Mouse (Mus musculus): Measurements from ENCODE around the gene Fgf13. TPM values are rescaled to one million over a fixed set of nuclear protein-coding genes. Genes with fewer than 3 reads are reported as not detected.

Gene Fgf13
- total RNA-seq, 2 experiments from 2014 or later: 46.3 TPM

DNA sequence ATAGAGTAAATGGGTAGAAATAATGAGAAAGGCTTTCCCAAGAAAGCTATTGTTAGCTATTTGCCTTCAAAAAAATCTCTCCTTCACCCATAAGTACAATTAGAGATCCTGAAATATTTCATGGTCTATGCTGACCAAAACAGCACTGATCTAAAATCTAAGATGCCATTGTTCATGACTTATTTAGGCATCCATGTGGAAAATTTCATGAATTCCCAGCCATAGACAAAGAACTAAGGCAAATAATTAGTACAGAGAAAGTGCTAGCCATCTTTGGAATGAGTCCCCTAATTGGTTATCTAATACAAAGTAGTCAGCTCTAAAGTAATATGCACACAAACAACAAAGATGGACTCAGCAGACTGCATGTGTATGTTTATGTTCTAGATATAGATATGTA, 366.7 kb downstream of the Fgf13 start:
- intact Hi-C loops (cut with DNase I): no loop called here
- no peak for DNase-seq

- DNase-seq: no peak
- intact Hi-C loops (cut with DNase I): loop anchor here (10.0 kb wide), 1 partner anchor 401 kb away; no protein-coding TSS in a partner anchor
Observed at GRCm38 (mm10) chrX:59194149-59194548, 373.7 kb downstream of the Fgf13 start.

GRCm38 (mm10) chrX:59186922-59187321, 380.9 kb downstream of the Fgf13 start:
- DNase-seq: no peak
- intact Hi-C loops (cut with DNase I): no loop called here

DNA sequence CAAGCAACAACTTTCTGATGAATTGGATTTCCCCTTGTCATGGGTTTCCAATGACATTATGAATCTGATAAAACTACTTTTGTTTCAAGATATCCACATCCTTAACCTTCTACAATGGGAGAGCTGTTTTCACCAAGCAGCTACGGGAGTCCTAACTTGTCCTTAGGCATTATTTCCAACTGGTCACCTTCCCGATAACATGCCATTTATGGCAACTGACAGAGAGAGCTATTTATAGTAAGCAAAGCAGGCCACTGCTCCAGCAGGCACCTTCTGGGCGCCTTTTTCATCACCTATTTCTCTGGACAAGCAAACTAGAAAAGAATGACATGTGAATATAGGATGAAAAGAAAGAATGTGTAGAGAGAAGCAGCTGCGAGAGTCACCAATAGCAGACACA, 385.5 kb downstream of the Fgf13 start:
- intact Hi-C loops (cut with DNase I): no loop called here
- DNase-seq: no peak

DNA sequence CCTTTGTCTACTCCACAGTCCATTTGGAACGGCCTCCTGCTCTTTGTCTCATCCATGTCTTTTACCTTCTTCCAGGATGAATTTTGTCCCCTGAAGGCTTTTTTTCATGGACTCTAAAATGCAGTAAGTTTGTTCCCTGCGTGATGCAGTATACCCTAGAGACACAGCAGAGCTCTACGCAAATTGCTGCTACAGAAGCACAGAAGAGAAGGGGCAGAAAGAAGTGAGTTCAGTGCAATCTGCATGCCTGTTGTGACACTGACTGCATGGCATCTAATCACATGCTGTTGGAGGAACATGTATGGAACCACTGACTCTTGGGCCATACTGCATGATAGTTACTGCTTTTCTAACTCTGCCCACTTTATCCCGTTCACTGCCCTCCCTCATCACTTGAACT, 388.2 kb downstream of the Fgf13 start:
- no peak for DNase-seq
- intact Hi-C loops (cut with DNase I): loop anchor here (10.0 kb wide), 1 partner anchor 555 kb away; no protein-coding TSS in a partner anchor

DNA sequence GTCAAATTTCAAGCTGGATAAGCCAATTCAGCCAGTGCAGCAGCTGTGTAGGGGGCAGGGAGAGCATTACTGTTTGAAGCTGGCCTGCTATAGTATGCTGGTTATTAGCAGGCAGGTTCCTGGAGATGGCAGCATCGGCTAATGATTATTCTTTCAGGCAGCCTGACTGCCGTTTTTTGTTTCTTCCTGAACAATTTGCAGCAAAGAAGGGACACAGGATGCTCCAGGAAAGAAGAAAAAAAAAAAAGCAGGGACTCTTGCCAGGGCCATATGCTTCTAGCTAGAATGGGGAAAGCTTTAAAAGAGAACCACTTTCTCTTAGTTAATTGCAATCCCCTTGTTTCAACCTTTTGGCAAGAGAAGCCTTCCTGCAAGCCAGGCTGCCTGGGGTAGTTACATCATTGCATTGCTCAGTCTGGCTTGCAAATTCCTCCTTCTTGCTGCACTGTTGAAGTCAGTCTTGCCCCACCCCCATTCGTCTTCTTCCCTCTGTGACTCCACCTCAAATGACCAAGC, 388.7 kb downstream of the Fgf13 start:
- DNase-seq: no peak
- intact Hi-C loops (cut with DNase I): loop anchor here (10.0 kb wide), 1 partner anchor 554 kb away; no protein-coding TSS in a partner anchor

DNA sequence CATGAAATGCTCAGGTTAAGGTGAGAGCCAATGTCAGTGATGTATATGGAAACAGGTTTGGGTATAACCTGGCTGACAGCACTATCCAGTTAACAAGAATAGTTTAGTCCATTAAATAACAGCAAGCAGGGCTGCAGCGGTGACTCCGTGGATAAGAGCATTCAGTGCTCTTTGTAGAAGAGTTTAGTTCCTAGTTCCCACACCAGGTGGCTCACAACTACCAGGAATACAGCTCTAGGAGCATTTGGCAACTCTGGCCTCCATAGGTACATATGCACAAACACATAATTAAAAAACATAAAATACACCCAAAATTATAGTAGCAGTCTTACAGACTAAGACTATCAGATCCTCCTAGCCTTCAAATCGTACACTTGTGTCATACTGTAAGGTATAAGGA, 390.2 kb downstream of the Fgf13 start:
- intact Hi-C loops (cut with DNase I): loop anchor here (10.0 kb wide), 1 partner anchor 553 kb away; no protein-coding TSS in a partner anchor
- DNase-seq: no peak

DNA sequence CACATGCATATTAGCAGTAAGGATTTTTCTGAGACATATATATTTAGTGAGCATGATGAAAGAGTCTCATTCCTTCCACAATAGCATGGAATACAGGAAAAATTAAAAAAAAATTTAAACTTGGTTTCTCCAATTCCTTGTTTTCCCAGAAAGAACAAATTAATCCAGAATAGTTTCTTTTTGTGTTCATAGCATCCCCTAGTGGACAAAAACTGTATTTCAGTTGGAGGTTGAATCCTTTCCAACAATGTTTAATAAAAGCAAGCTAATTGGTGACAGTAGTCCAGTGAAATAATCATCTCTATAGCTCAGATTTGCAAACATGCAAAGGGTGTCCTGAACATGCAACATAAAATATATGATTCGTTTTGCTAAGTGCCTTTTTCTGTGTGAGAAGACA, 395.7 kb downstream of the Fgf13 start:
- intact Hi-C loops (cut with DNase I): loop anchor here (10.0 kb wide), 1 partner anchor 547 kb away; no protein-coding TSS in a partner anchor
- DNase-seq: no peak

DNA sequence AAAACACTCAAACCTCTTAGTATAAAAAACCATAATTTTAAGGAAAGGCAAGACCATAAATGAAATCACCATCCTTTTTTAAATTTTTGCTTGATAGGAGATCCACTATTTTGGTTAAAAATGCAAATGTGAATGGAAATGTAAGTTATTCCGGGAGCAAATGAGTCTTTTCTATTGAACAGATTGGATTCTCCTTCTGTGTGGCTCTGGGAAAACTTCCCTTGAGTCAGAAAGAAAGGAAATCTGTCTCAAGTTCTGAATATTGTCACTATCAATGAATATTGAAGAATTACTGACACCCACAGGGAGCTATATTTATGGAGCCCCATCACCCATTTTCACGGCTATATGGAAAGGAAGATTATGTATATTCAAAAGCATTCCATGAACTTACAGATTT, 401.1 kb downstream of the Fgf13 start:
- DNase-seq: no peak
- intact Hi-C loops (cut with DNase I): no loop called here

GRCm38 (mm10) chrX:59141947-59142346, 425.9 kb downstream of the Fgf13 start:
- no peak for DNase-seq
- intact Hi-C loops (cut with DNase I): no loop called here

DNA sequence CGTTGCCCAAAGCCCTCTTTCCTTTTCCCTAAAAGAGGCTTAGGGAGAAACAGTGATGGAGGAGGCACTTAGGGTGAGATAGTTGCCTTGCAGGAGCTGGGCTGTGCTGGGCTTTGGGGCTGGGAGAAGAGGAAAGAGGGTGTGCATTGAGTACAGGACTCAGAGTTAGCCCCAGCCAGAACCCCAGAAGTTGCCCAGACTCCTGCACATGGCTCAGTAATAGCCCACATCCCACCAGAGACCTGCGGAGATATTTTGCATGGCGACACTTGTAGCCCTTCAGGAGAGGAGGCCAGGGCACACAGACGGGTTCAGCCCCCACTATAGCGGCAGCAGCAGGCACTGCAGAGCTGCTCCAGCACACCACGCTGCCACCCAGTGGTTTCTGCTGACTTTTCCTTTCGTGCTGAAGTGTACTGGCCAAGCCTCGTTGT, 432.9 kb downstream of the Fgf13 start:
- intact Hi-C loops (cut with DNase I): no loop called here
- no peak for DNase-seq

- peak in 1 of 2 experiments; percentile 5 for DNase-seq
- intact Hi-C loops (cut with DNase I): no loop called here
Observed at GRCm38 (mm10) chrX:59134166-59134861, 433.6 kb downstream of the Fgf13 start.

DNA sequence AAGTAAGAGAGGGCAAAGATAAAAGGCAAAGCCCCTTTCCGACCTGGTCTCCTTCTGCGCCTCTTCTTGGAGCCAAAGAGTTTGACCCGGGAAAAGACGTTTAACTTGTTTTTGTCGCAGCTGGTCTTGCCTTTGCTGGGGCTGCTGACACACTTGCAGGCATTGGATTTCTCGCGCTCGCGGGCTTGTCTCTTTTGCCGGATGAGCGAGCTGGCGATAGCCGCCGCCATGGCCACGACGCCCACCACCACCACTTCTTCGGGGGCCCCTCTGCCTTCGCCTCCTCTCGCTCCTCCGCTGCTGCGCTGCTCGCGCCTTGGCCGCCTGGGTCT, 434.1 kb downstream of the Fgf13 start:
- no peak for DNase-seq
- intact Hi-C loops (cut with DNase I): no loop called here

DNA sequence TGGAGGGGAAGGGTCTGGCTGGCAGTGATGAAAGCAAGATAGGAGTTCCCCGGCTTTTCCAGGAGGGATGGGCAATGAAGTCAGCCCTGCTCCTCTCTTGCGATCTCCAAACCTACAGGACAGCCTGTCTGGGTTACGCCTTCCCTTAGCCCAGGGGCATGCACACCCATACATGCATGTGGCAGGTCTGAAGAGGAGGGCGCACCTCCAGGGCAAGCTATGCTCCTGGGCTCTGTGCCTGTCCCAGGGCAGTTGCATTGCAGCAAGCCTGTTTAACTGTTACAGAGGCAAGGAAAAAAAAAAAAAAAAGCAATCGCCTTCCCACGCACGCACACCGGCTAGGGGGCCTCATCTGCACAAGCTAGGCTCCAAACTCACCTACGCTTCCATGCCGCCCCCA, 434.5 kb downstream of the Fgf13 start:
- DNase-seq: no peak
- intact Hi-C loops (cut with DNase I): no loop called here

- DNase-seq: no peak
- intact Hi-C loops (cut with DNase I): no loop called here
Observed at GRCm38 (mm10) chrX:59126637-59127036, 441.2 kb downstream of the Fgf13 start.

GRCm38 (mm10) chrX:59113187-59113586, 454.7 kb downstream of the Fgf13 start:
- DNase-seq: no peak
- intact Hi-C loops (cut with DNase I): no loop called here

GRCm38 (mm10) chrX:59085928-59086327, 481.9 kb downstream of the Fgf13 start:
- intact Hi-C loops (cut with DNase I): no loop called here
- DNase-seq: no peak

- intact Hi-C loops (cut with DNase I): no loop called here
Observed at GRCm38 (mm10) chrX:59080427-59080826, 487.4 kb downstream of the Fgf13 start.

GRCm38 (mm10) chrX:59072083-59072482, 495.8 kb downstream of the Fgf13 start:
- intact Hi-C loops (cut with DNase I): no loop called here
- DNase-seq: no peak

More at GRCm38 (mm10) chrX:59080427-59080826, 487.4 kb downstream of the Fgf13 start:
- no peak for DNase-seq

DNA sequence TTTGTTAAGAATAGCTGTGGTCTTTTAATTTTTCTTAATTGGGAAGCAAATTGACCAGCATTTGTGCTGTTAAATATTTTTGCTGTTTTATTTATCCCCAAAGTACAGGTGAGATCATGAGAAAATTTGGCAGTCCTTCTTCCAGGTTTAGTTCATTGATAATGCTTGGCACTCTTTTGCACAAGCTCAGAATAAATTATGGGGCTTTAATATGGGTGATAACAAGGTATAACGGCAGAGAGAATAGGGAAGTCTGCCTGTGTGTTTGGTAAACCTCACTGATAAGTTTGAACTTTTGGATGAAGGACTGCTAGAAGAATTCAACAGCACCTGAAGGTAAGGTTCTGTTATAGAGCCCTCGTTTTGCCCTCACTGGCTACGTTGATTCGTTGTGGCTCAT, 504.7 kb downstream of the Fgf13 start:
- DNase-seq: no peak
- intact Hi-C loops (cut with DNase I): loop anchor here (5.0 kb wide), 1 partner anchor 51 kb away; no protein-coding TSS in a partner anchor

- intact Hi-C loops (cut with DNase I): no loop called here
- DNase-seq: no peak
Observed at GRCm38 (mm10) chrX:59034969-59035368, 532.9 kb downstream of the Fgf13 start.
